Mouse (Mus musculus): ENCODE results near the gene Ermn.

The Ermn gene

GRCm38 (mm10) chr2:58052821-58053581 is at the start of gene Ermn:
TSS of gene Ermn (minus strand) at chr2:58052864.
- CTCF ChIA-PET = no interaction called here
- POLR2A ChIA-PET = no interaction called here

GRCm38 (mm10) chr2:58094818-58095217 is 42.2 kb upstream of the Ermn start:
- ChIA-PET POLR2A (interaction anchor here in 1 of 4 experiments (0.6 kb wide), 1 partner anchor 1920 kb away, joined by 5 read pairs; no protein-coding TSS in a partner anchor), CTCF (no interaction called here)

- ChIA-PET POLR2A (no interaction called here), CTCF (no interaction called here)
These were observed 33.8 kb upstream of the Ermn start for GRCm38 (mm10) chr2:58086420-58086819.

- CTCF ChIA-PET = no interaction called here
- POLR2A ChIA-PET = no interaction called here
These were observed 27.2 kb upstream of the Ermn start for GRCm38 (mm10) chr2:58079849-58080248.

GRCm38 (mm10) chr2:58055383-58055782 is 2.7 kb upstream of the Ermn start:
- POLR2A ChIA-PET = no interaction called here
- CTCF ChIA-PET = interaction anchor here (0.5 to 1.6 kb wide), 26 partner anchors 9 to 1943 kb away, joined by 3 to 7 read pairs (median 3); partner anchors contain the start of gene Acvr1c (in 1 of the 4)

- POLR2A ChIA-PET = no interaction called here
These were observed 10.8 kb downstream of the Ermn start for GRCm38 (mm10) chr2:58041867-58042266.

GRCm38 (mm10) chr2:58036926-58037325 is 15.7 kb downstream of the Ermn start:
- ChIA-PET POLR2A (no interaction called here), CTCF (interaction anchor here in 1 of 4 experiments (0.8 kb wide), 1 partner anchor 739 kb away, joined by 8 read pairs; no protein-coding TSS in a partner anchor)

More at GRCm38 (mm10) chr2:58041867-58042266, 10.8 kb downstream of the Ermn start:
- CTCF ChIA-PET = no interaction called here

GRCm38 (mm10) chr2:58035635-58036034 is 17.0 kb downstream of the Ermn start:
- POLR2A ChIA-PET = no interaction called here

GRCm38 (mm10) chr2:58031431-58031830 is 21.2 kb downstream of the Ermn start:
- POLR2A ChIA-PET = no interaction called here
- CTCF ChIA-PET = no interaction called here

More at GRCm38 (mm10) chr2:58035635-58036034, 17.0 kb downstream of the Ermn start:
- CTCF ChIA-PET = no interaction called here

- CTCF ChIA-PET = interaction anchor here in 3 of 4 experiments (0.7 to 1.9 kb wide), 6 partner anchors 10 to 638 kb away, joined by 3 to 7 read pairs (median 3); no protein-coding TSS in a partner anchor
- POLR2A ChIA-PET = no interaction called here
These were observed 23.3 kb downstream of the Ermn start for GRCm38 (mm10) chr2:58029404-58029803.

- ChIA-PET CTCF (no interaction called here), POLR2A (no interaction called here)
These were observed 25.9 kb downstream of the Ermn start for GRCm38 (mm10) chr2:58026740-58027139.

GRCm38 (mm10) chr2:58023556-58023955 is 29.1 kb downstream of the Ermn start:
- CTCF ChIA-PET = no interaction called here
- POLR2A ChIA-PET = no interaction called here

GRCm38 (mm10) chr2:58007081-58007480 is 45.6 kb downstream of the Ermn start:
- ChIA-PET CTCF (no interaction called here), POLR2A (no interaction called here)

- CTCF ChIA-PET = interaction anchor here in 1 of 4 experiments (2.4 kb wide), 1 partner anchor 54 kb away, joined by 6 read pairs; no protein-coding TSS in a partner anchor
- POLR2A ChIA-PET = no interaction called here
These were observed 51.2 kb downstream of the Ermn start for GRCm38 (mm10) chr2:58001497-58001896.

- CTCF ChIA-PET = interaction anchor here in 1 of 4 experiments (0.6 to 0.7 kb wide), 2 partner anchors 17 to 55 kb away, joined by 3 read pairs; no protein-coding TSS in a partner anchor
- POLR2A ChIA-PET = no interaction called here
These were observed 54.8 kb downstream of the Ermn start, which contains the start of gene Galnt5 for GRCm38 (mm10) chr2:57997752-57998430. TSS of gene Galnt5 (plus strand) at chr2:57997884.
